Mouse (Mus musculus): ENCODE results near the gene Mrpl52.

Gene Mrpl52

GRCm38 (mm10) chr14:54432837-54433830, 6.4 kb downstream of the Mrpl52 start:
- no peak for DNase-seq (ENCODE audit: low spot score)

GRCm38 (mm10) chr14:54433941-54434531, 7.3 kb downstream of the Mrpl52 start:
- no peak for DNase-seq (ENCODE audit: low spot score)

GRCm38 (mm10) chr14:54435194-54435918, 8.6 kb downstream of the Mrpl52 start:
- no peak for DNase-seq (ENCODE audit: low spot score)

- no peak for DNase-seq (ENCODE audit: low spot score)
Observed at GRCm38 (mm10) chr14:54439155-54439554, 12.4 kb downstream of the Mrpl52 start.

- DNase-seq (ENCODE audit: low spot score) = no peak
Observed at GRCm38 (mm10) chr14:54439610-54440009, 12.9 kb downstream of the Mrpl52 start.

GRCm38 (mm10) chr14:54440538-54440937, 13.8 kb downstream of the Mrpl52 start:
- no peak for DNase-seq (ENCODE audit: low spot score)

GRCm38 (mm10) chr14:54441365-54441764, 14.7 kb downstream of the Mrpl52 start:
- no peak for DNase-seq (ENCODE audit: low spot score)

- DNase-seq (ENCODE audit: low spot score) = no peak
Observed at GRCm38 (mm10) chr14:54442548-54442947, 15.8 kb downstream of the Mrpl52 start.

GRCm38 (mm10) chr14:54443196-54443595, 16.5 kb downstream of the Mrpl52 start:
- peak; percentile 65 for DNase-seq (ENCODE audit: low spot score)

- DNase-seq (ENCODE audit: low spot score) = no peak
Observed at GRCm38 (mm10) chr14:54443712-54444618, 17.3 kb downstream of the Mrpl52 start.

GRCm38 (mm10) chr14:54445476-54445875, 18.8 kb downstream of the Mrpl52 start:
- DNase-seq (ENCODE audit: low spot score) = no peak

GRCm38 (mm10) chr14:54453566-54453965, 26.9 kb downstream of the Mrpl52 start:
- DNase-seq (ENCODE audit: low spot score) = no peak

- DNase-seq (ENCODE audit: low spot score) = no peak
Observed at GRCm38 (mm10) chr14:54454669-54455528, 28.2 kb downstream of the Mrpl52 start.

- no peak for DNase-seq (ENCODE audit: low spot score)
Observed at GRCm38 (mm10) chr14:54457907-54458569, 31.3 kb downstream of the Mrpl52 start.

GRCm38 (mm10) chr14:54462146-54462545, 35.4 kb downstream of the Mrpl52 start:
- no peak for DNase-seq (ENCODE audit: low spot score)

GRCm38 (mm10) chr14:54463108-54463958, 36.6 kb downstream of the Mrpl52 start:
- DNase-seq (ENCODE audit: low spot score) = peak; percentile 16

GRCm38 (mm10) chr14:54463959-54464292, 37.2 kb downstream of the Mrpl52 start, which contains the start of gene Lrp10:
Gene Lrp10, plus strand, starts transcription at chr14:54464137.
- DNase-seq (ENCODE audit: low spot score) = peak; percentile 96

- DNase-seq (ENCODE audit: low spot score) = peak; percentile 83
Observed at GRCm38 (mm10) chr14:54464293-54465005, 37.7 kb downstream of the Mrpl52 start.

Data from embryo, embryonic 10 days (tissue).